Mouse (Mus musculus): ENCODE results near the gene Ppip5k2. TPM values are rescaled to one million over a fixed set of nuclear protein-coding genes. Genes with fewer than 3 reads are reported as not detected.
A peak's percentile ranks its signal among the peaks of the same experiment; 100 is the strongest.

Gene Ppip5k2
- polyA plus RNA-seq, 1 experiment from 2014 or later: 57.4 TPM

DNA sequence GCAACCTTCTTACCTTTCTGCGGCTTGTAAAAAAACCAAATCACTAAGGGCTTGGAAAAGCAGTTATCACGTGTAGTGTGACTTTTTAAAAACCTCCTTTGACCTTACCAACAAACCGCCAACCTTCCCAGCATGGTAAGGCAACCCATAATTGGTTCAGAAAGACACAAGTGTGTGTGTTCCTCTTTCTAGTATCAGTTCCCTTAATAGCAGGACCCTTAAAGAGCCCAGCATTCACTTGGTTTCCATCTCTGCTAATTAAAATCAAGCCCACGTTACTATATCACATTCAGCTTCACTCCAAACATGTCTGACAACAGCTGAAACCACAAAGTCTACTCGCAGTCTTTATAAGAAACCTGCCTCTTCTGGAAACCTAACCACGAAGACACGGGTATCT, 110.8 kb downstream of the Ppip5k2 start:
- Histone ChIP-seq H3K4me2 (ENCODE audit: low read length) (peak overlapping the region; percentile 71), H3K27ac (ENCODE audit: low read length) (no peak overlapping the region), H3K9ac (replicated peaks; ENCODE audit: low read depth, low read length) (no peak overlapping the region), H3K4me3 (replicated peaks; ENCODE audit: low read length) (peak overlapping the region; percentile 98), H3K36me3 (ENCODE audit: control insufficient read depth, insufficient read depth) (no peaks in the 10 kb centered on the region), H3K27me3 (replicated peaks; ENCODE audit: control insufficient read depth, insufficient read depth, low read length) (no peaks in the 10 kb centered on the region), H3K9me3 (ENCODE audit: control insufficient read depth, low read length) (no peaks in the 10 kb centered on the region), H3K4me1 (replicated peaks; ENCODE audit: control insufficient read depth, insufficient read depth, low read length) (peaks cover 37% of the 10 kb centered on the region)
- ATAC-seq: no peak
- WGBS: 18% methylated on average over 7 of the region's 7 CpGs

- H3K4me2 ChIP-seq (ENCODE audit: low read length): no peak overlapping the region
These were observed 112.4 kb downstream of the Ppip5k2 start for GRCm38 (mm10) chr1:97657786-97658185.

GRCm38 (mm10) chr1:97657201-97657600, 113.0 kb downstream of the Ppip5k2 start:
- Histone ChIP-seq H3K4me3 (replicated peaks; ENCODE audit: low read length) (no peak overlapping the region), H3K9me3 (ENCODE audit: control insufficient read depth, low read length) (no peaks in the 10 kb centered on the region), H3K9ac (replicated peaks; ENCODE audit: low read depth, low read length) (no peak overlapping the region), H3K4me1 (replicated peaks; ENCODE audit: control insufficient read depth, insufficient read depth, low read length) (peaks cover 40% of the 10 kb centered on the region), H3K4me2 (ENCODE audit: low read length) (no peak overlapping the region), H3K36me3 (ENCODE audit: control insufficient read depth, insufficient read depth) (no peaks in the 10 kb centered on the region), H3K27ac (ENCODE audit: low read length) (no peak overlapping the region), H3K27me3 (replicated peaks; ENCODE audit: control insufficient read depth, insufficient read depth, low read length) (no peaks in the 10 kb centered on the region)
- no peak for ATAC-seq
- WGBS: 71% methylated on average over 2 of the region's 2 CpGs

More at GRCm38 (mm10) chr1:97657786-97658185, 112.4 kb downstream of the Ppip5k2 start:
- H3K9me3 ChIP-seq (ENCODE audit: control insufficient read depth, low read length): no peaks in the 10 kb centered on the region
- no peak overlapping the region for H3K27ac ChIP-seq (ENCODE audit: low read length)
- no peaks in the 10 kb centered on the region for H3K36me3 ChIP-seq (ENCODE audit: control insufficient read depth, insufficient read depth)
- H3K4me1 ChIP-seq (replicated peaks; ENCODE audit: control insufficient read depth, insufficient read depth, low read length): peaks cover 43% of the 10 kb centered on the region
- no peak overlapping the region for H3K9ac ChIP-seq (replicated peaks; ENCODE audit: low read depth, low read length)
- 57% methylated on average over 2 of the region's 2 CpGs for WGBS
- ATAC-seq: no peak
- H3K27me3 ChIP-seq (replicated peaks; ENCODE audit: control insufficient read depth, insufficient read depth, low read length): no peaks in the 10 kb centered on the region
- H3K4me3 ChIP-seq (replicated peaks; ENCODE audit: low read length): no peak overlapping the region

Other genes with a start within 250 kb of the Ppip5k2 start
- 64.9 and 65.6 TPM in 2 replicates for gene D1Ertd622e, start 108.3 kb downstream of the Ppip5k2 start, polyA plus RNA-seq (2015; fragmentation: Nextera tagmentation; extraction: Ambion mirVana)
- 14.9 and 15.7 TPM in 2 replicates for gene Gin1, start 239 bp downstream of the Ppip5k2 start, polyA plus RNA-seq (2015; fragmentation: Nextera tagmentation; extraction: Ambion mirVana)